Mouse (Mus musculus) heart, adult 11 months (tissue): ENCODE measurements at regions not wholly inside any gene's neighbourhood (a gene's known extent, or its start where the extent isn't known, plus 50 kb on each side); places are given as distances from the start of the nearest gene placed in this dataset.

Experiments
- DNase-seq: peaks from one replicate; pipeline ENCODE4 v3.0.0; 2022

DNA sequence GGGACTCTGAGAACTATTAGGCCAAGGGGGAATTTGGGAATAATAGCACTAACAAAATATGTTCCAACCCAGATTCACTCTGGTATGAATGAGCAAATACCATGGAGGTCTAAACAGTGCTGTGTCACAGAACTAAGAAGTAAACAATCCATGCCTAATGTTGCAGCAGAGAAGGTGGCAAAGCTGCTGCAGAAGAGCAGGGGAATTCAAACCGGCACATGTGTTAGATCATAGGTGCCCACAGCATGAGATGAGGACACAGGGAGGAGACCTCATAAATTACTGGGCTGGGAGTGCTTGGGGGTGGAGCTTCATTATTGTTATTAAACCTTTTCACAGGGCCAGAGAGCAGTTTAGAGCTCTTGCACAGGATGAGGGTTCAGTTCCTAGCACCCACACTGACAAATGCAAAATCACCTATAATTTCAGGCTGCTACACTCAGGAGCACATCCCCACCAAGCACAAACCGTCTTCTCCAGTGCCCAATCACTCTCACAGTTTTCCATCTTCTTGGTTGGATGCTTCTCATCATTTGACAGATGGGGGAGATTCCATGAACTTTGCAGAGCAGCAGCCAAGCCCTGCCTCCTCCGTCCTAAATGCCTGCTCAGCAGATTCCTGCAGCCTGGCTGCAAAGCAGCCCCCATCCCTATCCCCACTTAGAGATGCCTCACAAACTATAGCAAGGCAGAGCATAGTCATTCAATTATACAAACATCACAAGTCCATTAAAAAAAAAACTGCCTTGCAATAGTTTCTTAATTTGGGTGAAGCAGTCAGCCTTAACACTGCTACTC lies 79.0 kb upstream of the Rarb start:
- DNase-seq: no peak

DNA sequence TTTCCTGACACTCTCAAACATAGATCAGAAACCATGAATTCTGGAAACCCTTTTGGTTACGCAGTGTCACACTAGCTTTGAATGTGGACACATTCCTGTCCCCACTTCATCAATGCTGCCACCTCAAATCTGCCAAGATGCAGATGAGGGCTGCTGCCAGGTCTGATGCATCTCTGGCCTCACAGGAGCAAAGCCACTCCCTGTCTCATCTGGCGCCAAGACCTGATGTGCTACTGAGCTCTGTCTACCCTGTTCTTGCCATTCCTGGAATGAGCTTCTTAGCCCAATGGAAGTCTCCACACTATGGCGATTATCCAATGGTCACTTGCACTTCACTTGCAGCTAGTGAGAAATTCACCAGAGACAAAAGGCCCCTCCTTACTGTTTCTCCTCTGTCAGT lies 78.0 kb upstream of the Rarb start:
- DNase-seq: no peak

DNA sequence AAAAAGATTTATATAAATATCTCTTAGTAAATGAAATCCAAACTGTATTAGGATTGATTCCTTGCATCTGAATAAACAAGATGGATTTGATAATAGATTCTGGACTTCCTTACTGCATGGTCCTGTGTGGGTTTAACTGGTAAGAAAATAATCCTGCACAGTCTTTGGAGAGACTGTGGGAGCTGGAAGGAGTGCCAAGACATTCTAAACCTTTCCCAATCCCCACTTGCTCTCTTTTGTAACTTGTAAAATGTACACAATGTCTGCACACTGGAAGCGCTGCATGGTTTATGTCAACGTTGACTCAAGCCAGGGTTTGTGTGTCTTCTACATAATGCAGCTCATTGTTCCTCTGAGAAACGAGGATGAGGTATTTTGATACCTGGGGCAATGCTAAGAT lies 62.3 kb upstream of the Rarb start:
- DNase-seq: no peak

DNA sequence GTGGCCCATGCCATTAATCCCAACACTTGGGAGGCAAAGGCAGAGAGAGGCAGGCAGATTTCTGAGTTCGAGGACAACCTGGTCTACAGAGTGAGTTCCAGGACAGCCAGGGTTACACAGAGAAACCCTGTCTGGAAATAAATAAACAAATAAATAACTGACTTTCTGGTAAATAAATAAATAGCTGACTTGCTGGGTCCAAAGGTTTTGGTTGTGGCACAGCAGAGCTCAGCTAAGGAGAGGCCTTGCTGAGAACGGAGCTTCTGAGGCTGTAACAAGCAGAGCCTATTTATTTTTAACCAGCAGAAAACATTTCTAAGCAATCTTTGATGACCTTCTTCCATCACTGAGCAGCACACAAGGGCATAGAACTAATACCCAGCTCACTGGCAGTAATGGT lies 50.3 kb upstream of the Rarb start:
- no peak for DNase-seq
